Mouse (Mus musculus) right cerebral cortex, adult 2 months (tissue): ENCODE results near the gene Hdc.
"Not testable (repeated sequence)": the region's sequence is repeated elsewhere in the genome, so short reads cannot be mapped to it uniquely, and the experiment has no call there.

Source experiments
- DNase-seq, 2 experiments: peaks; one replicate each; pipeline ENCODE4 v3.0.0; 2021 to 2022; ENCODE audit warnings: low spot score in 2 of 2

Gene Hdc

GRCm38 (mm10) chr2:126619249-126619704, at the start of gene Hdc:
TSS of gene Hdc (minus strand) at chr2:126619299.
- DNase-seq: no peak

- no peak for DNase-seq
Observed at GRCm38 (mm10) chr2:126668621-126669252, 49.6 kb upstream of the Hdc start.

GRCm38 (mm10) chr2:126665984-126666383, 46.9 kb upstream of the Hdc start:
- no peak for DNase-seq

- DNase-seq: peak; percentile 18 to 25
Observed at GRCm38 (mm10) chr2:126663481-126663880, 44.4 kb upstream of the Hdc start.

- no peak for DNase-seq
Observed at GRCm38 (mm10) chr2:126652929-126653328, 33.8 kb upstream of the Hdc start.

- no peak for DNase-seq
Observed at GRCm38 (mm10) chr2:126647762-126648161, 28.7 kb upstream of the Hdc start.

GRCm38 (mm10) chr2:126646461-126646860, 27.4 kb upstream of the Hdc start:
- DNase-seq: no peak

- DNase-seq: no peak
Observed at GRCm38 (mm10) chr2:126644768-126645167, 25.7 kb upstream of the Hdc start.

GRCm38 (mm10) chr2:126640298-126640697, 21.2 kb upstream of the Hdc start:
- DNase-seq: no peak

GRCm38 (mm10) chr2:126635939-126636823, 17.1 kb upstream of the Hdc start:
- DNase-seq: no peak

- no peak for DNase-seq
Observed at GRCm38 (mm10) chr2:126633165-126633564, 14.1 kb upstream of the Hdc start.

GRCm38 (mm10) chr2:126628455-126628995, 9.4 kb upstream of the Hdc start:
- DNase-seq: no peak

GRCm38 (mm10) chr2:126623138-126623537, 4.0 kb upstream of the Hdc start:
- DNase-seq: no peak

- no peak for DNase-seq
Observed at GRCm38 (mm10) chr2:126622455-126622854, 3.4 kb upstream of the Hdc start.

- DNase-seq: no peak
Observed at GRCm38 (mm10) chr2:126618470-126619179, 474 bp downstream of the Hdc start.

- DNase-seq: no peak
Observed at GRCm38 (mm10) chr2:126615355-126615754, 3.7 kb downstream of the Hdc start.

GRCm38 (mm10) chr2:126609600-126609999, 9.5 kb downstream of the Hdc start:
- not testable (repeated sequence) for DNase-seq

GRCm38 (mm10) chr2:126607553-126608203, 11.4 kb downstream of the Hdc start:
- DNase-seq: no peak

- no peak for DNase-seq
Observed at GRCm38 (mm10) chr2:126606688-126607062, 12.4 kb downstream of the Hdc start.

- DNase-seq: no peak
Observed at GRCm38 (mm10) chr2:126606061-126606687, 12.9 kb downstream of the Hdc start.
